Mouse (Mus musculus): ENCODE data around the gene Fam78a.

DNA sequence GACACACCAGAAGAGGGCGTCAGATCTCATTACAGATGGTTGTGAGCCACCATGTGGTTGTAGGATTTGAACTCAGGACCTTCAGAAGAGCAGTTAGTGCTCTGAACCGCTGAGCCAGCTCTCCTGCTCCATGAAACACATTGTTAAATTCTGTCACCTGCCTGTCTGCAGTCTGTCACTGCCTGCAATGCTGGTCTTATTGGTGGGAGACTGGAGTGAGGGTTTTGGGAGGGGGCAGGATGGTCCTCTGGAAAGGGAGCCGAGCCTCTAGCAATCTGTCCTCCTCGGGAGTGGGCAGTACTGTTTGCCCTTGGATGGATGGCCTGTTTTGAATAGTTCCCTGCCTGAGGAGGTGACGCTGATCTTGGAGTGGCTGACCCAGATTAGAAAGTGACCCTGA is 40.8 kb downstream of the Fam78a start:
- no peak for TF ChIP-seq CTCF (IDR thresholded peaks at IDR 0.05; ENCODE audit: control insufficient read depth, insufficient read depth, low read length)
- TF ChIP-seq POLR2A (IDR thresholded peaks at IDR 0.05; ENCODE audit: borderline replicate concordance, control insufficient read depth, low read depth, low read length): no peak
